ENCODE assay signal across 18 mouse cellular contexts in the genomic region with DNA sequence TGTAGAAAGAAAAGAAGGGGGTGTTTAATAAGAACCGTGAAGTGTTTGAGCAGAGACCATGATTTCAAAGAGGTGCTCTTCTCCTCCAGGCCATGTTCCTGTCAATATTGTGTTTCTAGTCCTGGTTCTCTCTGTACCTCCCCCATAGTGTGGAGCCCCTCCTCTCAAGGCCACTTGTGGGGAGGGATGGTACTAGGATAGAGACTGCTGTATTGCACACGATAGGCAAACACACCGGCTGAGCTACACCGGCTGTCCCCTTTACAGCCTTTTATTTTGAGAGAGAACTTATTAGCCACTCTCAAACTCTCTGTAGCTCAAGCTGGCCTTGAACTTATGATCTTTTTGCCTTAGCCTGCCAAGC. TPM values are rescaled to one million over a fixed set of nuclear protein-coding genes. Genes with fewer than 3 reads are reported as not detected.
A peak's percentile ranks its signal among the peaks of the same experiment; 100 is the strongest.
DNase-seq lines count a peak whose midpoint lies in the region; ATAC-seq lines count a peak whose summit lies in the region.
"Had no signal": no experiment of that assay in that cellular context is flagged by ENCODE, and none has a peak within 500 bp of the region (broad histone marks: within the 10 kb centered on the region; RNA-seq: fewer than 3 reads in every experiment).

No protein-coding gene starts in this region.

- H3K36me3 ChIP-seq in embryonic facial prominence, embryonic 13.5 days: no peaks in the 10 kb centered on the region
- no peaks in the 10 kb centered on the region for H3K36me3 ChIP-seq in embryonic facial prominence, embryonic 10.5 days (replicated peaks)
- no peaks in the 10 kb centered on the region for H3K36me3 ChIP-seq in kidney, embryonic 15.5 days
- H3K36me3 ChIP-seq: G1E; heart, embryonic 10.5 days; stomach, embryonic 15.5 days had no signal

- no peaks in the 10 kb centered on the region for H3K9me3 ChIP-seq in embryonic facial prominence, embryonic 13.5 days
- no peaks in the 10 kb centered on the region for H3K9me3 ChIP-seq in embryonic facial prominence, embryonic 10.5 days
- H3K9me3 ChIP-seq in kidney, embryonic 15.5 days (replicated peaks): no peaks in the 10 kb centered on the region
- H3K9me3 ChIP-seq: G1E; heart, embryonic 10.5 days; stomach, embryonic 15.5 days had no signal

- H3K4me3 ChIP-seq in embryonic facial prominence, embryonic 13.5 days: no peak overlapping the region
- H3K4me3 ChIP-seq in embryonic facial prominence, embryonic 10.5 days: no peak overlapping the region
- H3K4me3 ChIP-seq in kidney, embryonic 15.5 days (replicated peaks): no peak overlapping the region
- H3K4me3 ChIP-seq: heart, embryonic 10.5 days; left cerebral cortex, adult 2 months; stomach, embryonic 15.5 days had no signal

- peak overlapping the region; percentile 44; the same call in 1 of the 2 replicates for H3K27ac ChIP-seq in embryonic facial prominence, embryonic 13.5 days
- no peak overlapping the region for H3K27ac ChIP-seq in embryonic facial prominence, embryonic 10.5 days (replicated peaks)
- H3K27ac ChIP-seq in kidney, embryonic 15.5 days: peak overlapping the region; percentile 41; the same call in 1 of the 2 replicates
- H3K27ac ChIP-seq: heart, embryonic 10.5 days; left cerebral cortex, adult 2 months; liver, embryonic 14.5 days; stomach, embryonic 15.5 days had no signal

- H3K9ac ChIP-seq in embryonic facial prominence, embryonic 13.5 days: no peak overlapping the region
- no peak overlapping the region for H3K9ac ChIP-seq in kidney, embryonic 15.5 days
- H3K9ac ChIP-seq: liver, embryonic 14.5 days; stomach, embryonic 15.5 days had no signal

- H3K4me2 ChIP-seq in embryonic facial prominence, embryonic 13.5 days: no peak overlapping the region
- H3K4me2 ChIP-seq in kidney, embryonic 15.5 days: no peak overlapping the region
- H3K4me2 ChIP-seq: stomach, embryonic 15.5 days had no signal

- DNase-seq in embryonic facial prominence, embryonic 10.5 days (ENCODE audit: low spot score): no peak
- no peak for DNase-seq in kidney, adult 9 months
- peak; percentile 17 for DNase-seq in ovary, adult 18-20 months (ENCODE audit: low spot score)
- no peak for DNase-seq in ovary, postnatal 36 days (ENCODE audit: low spot score)
- DNase-seq in gastrocnemius, adult 18-20 months (ENCODE audit: low spot score): no peak
- DNase-seq in frontal cortex, postnatal 14 days (ENCODE audit: low spot score in 2 of 2): no peak
- DNase-seq: cerebellum, adult 9-10 months; gastrocnemius, postnatal 36 days; heart, postnatal 10 days; thymus, adult 2 months had no signal

- peaks cover 60% of the 10 kb centered on the region for H3K4me1 ChIP-seq in embryonic facial prominence, embryonic 13.5 days
- H3K4me1 ChIP-seq in embryonic facial prominence, embryonic 10.5 days: peaks cover 18% of the 10 kb centered on the region
- peaks cover 28% of the 10 kb centered on the region for H3K4me1 ChIP-seq in kidney, embryonic 15.5 days
- H3K4me1 ChIP-seq: heart, embryonic 10.5 days had no signal

- 65% methylated on average over 4 of the region's 4 CpGs for whole genome bisulfite sequencing in embryonic facial prominence, embryonic 13.5 days
- WGBS in embryonic facial prominence, embryonic 10.5 days: 81% methylated on average over 4 of the region's 4 CpGs
- WGBS in kidney, embryonic 15.5 days: 22% methylated on average over 4 of the region's 4 CpGs

- ATAC-seq in embryonic facial prominence, embryonic 13.5 days (ENCODE audit: insufficient number of reproducible peaks, insufficient read depth, low FRiP score, low TSS enrichment, low read depth): no peak
- ATAC-seq in kidney, embryonic 15.5 days (replicated peaks; ENCODE audit: low FRiP score): no peak
- ATAC-seq: CD4-positive, CD25-positive, alpha-beta regulatory T cell, adult 4 months had no signal

- H3K27me3 ChIP-seq in embryonic facial prominence, embryonic 13.5 days: no peaks in the 10 kb centered on the region
- no peaks in the 10 kb centered on the region for H3K27me3 ChIP-seq in embryonic facial prominence, embryonic 10.5 days (replicated peaks; ENCODE audit: low read depth, poor library complexity, severe bottlenecking)
- no peaks in the 10 kb centered on the region for H3K27me3 ChIP-seq in kidney, embryonic 15.5 days
- H3K27me3 ChIP-seq: stomach, embryonic 15.5 days had no signal

RNA-seq across cellular contexts. Expression of gene Tiam2, which starts 11.1 kb away (rescaled TPM):
- 25.2 and 31.8 TPM in 2 replicates for polyA plus RNA-seq in embryonic facial prominence, embryonic 13.5 days (2015; fragmentation: Nextera tagmentation; extraction: Ambion mirVana)
- polyA plus RNA-seq in embryonic facial prominence, embryonic 10.5 days (2016; fragmentation: Nextera tagmentation; extraction: Ambion mirVana): 6.0 and 7.7 TPM in 2 replicates
- 4.5 and 5.0 TPM in 2 replicates for polyA plus RNA-seq in kidney, embryonic 15.5 days (2015; fragmentation: Nextera tagmentation; extraction: Ambion mirVana)
- total RNA-seq in gastrocnemius, adult 18-20 months (2021): 1 to 10 TPM; 2.2 to 7.2 TPM
- polyA plus RNA-seq: G1E had no signal
